Mouse (Mus musculus) stomach, embryonic 14.5 days (tissue): ENCODE data around the gene Atxn2l. TPM values are rescaled to one million over a fixed set of nuclear protein-coding genes. Genes with fewer than 3 reads are reported as not detected.

Experiments
- ATAC-seq: fragments of 200-750 bp; cut with Nextera tagmentation; 2 replicates; pipeline ENCODE4 v1.8.0; 2017; ENCODE audit warnings: low read depth, moderate TSS enrichment; ENCODE audit not compliant: insufficient number of reproducible peaks, insufficient read depth, low FRiP score
- H3K27ac ChIP-seq: fragments of 300-500 bp; sonication (generic); 2 replicates; pipeline ENCODE4 v1.5.1; 2014; ENCODE audit warnings: mild to moderate bottlenecking, low read length, moderate library complexity, mixed read lengths
- H3K27me3 ChIP-seq: fragments of 300-500 bp; sonication (generic); 2 replicates; pipeline ENCODE4 v1.6.1; 2014; ENCODE audit warnings: low read length, control low read depth, mixed read lengths; ENCODE audit not compliant: control insufficient read depth, insufficient read depth
- H3K36me3 ChIP-seq: fragments of 300-500 bp; sonication (generic); 2 replicates; pipeline ENCODE4 v1.6.1; 2014; ENCODE audit warnings: mild to moderate bottlenecking, control low read depth, low read length, moderate library complexity, mixed read lengths; ENCODE audit not compliant: control insufficient read depth, insufficient read depth
- H3K4me1 ChIP-seq: fragments of 300-500 bp; sonication (generic); 2 replicates; pipeline ENCODE4 v1.6.1; 2014; ENCODE audit warnings: low read length, control low read depth, mixed read lengths; ENCODE audit not compliant: control insufficient read depth, insufficient read depth
- H3K4me2 ChIP-seq: fragments of 300-500 bp; sonication (generic); replicated peaks from 2 replicates; pipeline ENCODE4 v1.6.1; 2014; ENCODE audit warnings: low read depth, low read length, control low read depth
- H3K4me3 ChIP-seq: fragments of 300-500 bp; sonication (generic); 2 replicates; pipeline ENCODE4 v1.5.1; 2014; ENCODE audit warnings: low read depth, low read length, control low read depth
- H3K9ac ChIP-seq: fragments of 300-500 bp; sonication (generic); replicated peaks from 2 replicates; pipeline ENCODE4 v1.6.1; 2014; ENCODE audit warnings: low read depth, mild to moderate bottlenecking, control low read depth, low read length, moderate library complexity, mixed read lengths
- H3K9me3 ChIP-seq: fragments of 300-500 bp; sonication (generic); 2 replicates; pipeline ENCODE4 v1.6.1; 2016; ENCODE audit warnings: low read depth, low read length, control low read depth; ENCODE audit not compliant: control insufficient read depth
- WGBS: fragments of 180-500 bp; shearing (Covaris S2); extraction: QIAGEN DNeasy Blood & Tissue Kit; methylation state at CpG from one replicate; pipeline ENCODE4 v1.1.7; 2014; 5-methylcytosine and 5-hydroxymethylcytosine counted together
- polyA plus RNA-seq: library from polyadenylated mRNA; unstranded; fragments of >200 nt; fragmentation: Nextera tagmentation; extraction: Ambion mirVana; gene quantifications from 2 replicates; pipeline ENCODE4 v1.2.1, GENCODE M21; 2014

The Atxn2l gene
- polyA plus RNA-seq, 1 experiment from 2014 or later = 45.6 TPM

- no peak for ATAC-seq
- Histone ChIP-seq H3K27ac (no peak overlapping the region), H3K4me3 (no peak overlapping the region), H3K36me3 (no peaks in the 10 kb centered on the region), H3K4me1 (no peaks in the 10 kb centered on the region), H3K9me3 (no peaks in the 10 kb centered on the region), H3K4me2 (no peak overlapping the region), H3K9ac (no peak overlapping the region), H3K27me3 (no peaks in the 10 kb centered on the region)
- 87% methylated on average over 3 of the region's 3 CpGs for WGBS
Observed at GRCm38 (mm10) chr7:126523316-126523715, 20.1 kb upstream of the Atxn2l start.

DNA sequence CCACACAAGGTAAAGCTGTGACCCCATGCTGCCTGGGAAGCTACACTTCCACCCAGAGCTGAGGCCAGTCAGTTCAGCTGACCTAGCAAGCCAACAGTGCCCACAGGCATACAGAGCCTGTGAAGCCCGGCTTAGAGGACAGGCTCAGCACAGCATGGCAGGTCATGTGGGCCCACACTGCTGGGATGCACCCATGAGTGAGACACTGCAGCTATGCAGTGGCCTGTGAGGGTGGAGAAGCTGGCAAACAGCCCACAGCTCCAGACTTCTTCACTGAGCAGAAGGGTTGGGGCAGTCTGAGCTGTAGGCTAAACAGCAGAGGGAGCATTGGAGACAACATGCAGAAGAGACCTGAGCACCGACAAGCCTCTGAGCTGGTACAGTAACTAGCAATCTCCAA lies 16.3 kb upstream of the Atxn2l start:
- Histone ChIP-seq H3K4me3 (no peak overlapping the region), H3K9ac (no peak overlapping the region), H3K27me3 (no peaks in the 10 kb centered on the region), H3K4me1 (no peaks in the 10 kb centered on the region), H3K36me3 (no peaks in the 10 kb centered on the region), H3K27ac (no peak overlapping the region), H3K9me3 (no peaks in the 10 kb centered on the region), H3K4me2 (no peak overlapping the region)
- no peak for ATAC-seq
- WGBS = 60% methylated on average over 2 of the region's 2 CpGs

- ATAC-seq = no peak; the same call in 1 of the 2 replicates
- Histone ChIP-seq H3K27ac (no peak overlapping the region), H3K4me2 (no peak overlapping the region), H3K27me3 (no peaks in the 10 kb centered on the region), H3K4me3 (no peak overlapping the region), H3K36me3 (no peaks in the 10 kb centered on the region), H3K9me3 (no peaks in the 10 kb centered on the region), H3K9ac (no peak overlapping the region), H3K4me1 (no peaks in the 10 kb centered on the region)
- 84% methylated on average over 5 of the region's 5 CpGs for WGBS
Observed at GRCm38 (mm10) chr7:126518261-126518941, 15.2 kb upstream of the Atxn2l start.

DNA sequence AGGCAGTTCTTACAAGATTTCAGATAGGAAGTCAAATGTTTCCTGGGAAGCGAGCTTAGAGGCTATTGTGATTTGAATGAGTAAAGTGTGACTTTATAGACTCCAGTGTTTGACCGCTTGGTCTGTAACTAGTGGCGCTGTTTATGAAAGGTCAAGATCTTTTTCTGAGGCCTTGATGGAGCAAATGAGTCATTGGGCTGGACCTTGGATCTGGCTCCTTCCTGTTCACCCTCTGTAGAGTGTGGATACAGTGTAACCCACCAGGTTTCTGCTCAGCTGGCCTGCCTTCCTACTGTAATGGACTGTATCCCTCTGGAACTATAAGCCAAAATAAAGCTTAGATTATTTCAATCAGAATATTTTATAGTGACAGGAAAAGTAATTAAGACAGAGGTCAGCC lies 8.1 kb upstream of the Atxn2l start:
- 78% methylated on average over 3 of the region's 3 CpGs for WGBS
- H3K9me3 ChIP-seq = no peaks in the 10 kb centered on the region
- no peak overlapping the region for H3K4me2 ChIP-seq
- H3K9ac ChIP-seq = no peak overlapping the region
- no peak for ATAC-seq
- no peak overlapping the region for H3K27ac ChIP-seq
- no peak overlapping the region for H3K4me3 ChIP-seq
- no peaks in the 10 kb centered on the region for H3K4me1 ChIP-seq
- no peaks in the 10 kb centered on the region for H3K36me3 ChIP-seq
- H3K27me3 ChIP-seq = no peaks in the 10 kb centered on the region

GRCm38 (mm10) chr7:126507126-126507778 lies 4.0 kb upstream of the Atxn2l start:
- Histone ChIP-seq H3K27ac (no peak overlapping the region), H3K9me3 (no peaks in the 10 kb centered on the region), H3K4me2 (no peak overlapping the region), H3K4me3 (no peak overlapping the region), H3K9ac (no peak overlapping the region), H3K4me1 (no peaks in the 10 kb centered on the region), H3K27me3 (no peaks in the 10 kb centered on the region), H3K36me3 (no peaks in the 10 kb centered on the region)
- WGBS = 73% methylated on average over 8 of the region's 8 CpGs
- no peak for ATAC-seq

DNA sequence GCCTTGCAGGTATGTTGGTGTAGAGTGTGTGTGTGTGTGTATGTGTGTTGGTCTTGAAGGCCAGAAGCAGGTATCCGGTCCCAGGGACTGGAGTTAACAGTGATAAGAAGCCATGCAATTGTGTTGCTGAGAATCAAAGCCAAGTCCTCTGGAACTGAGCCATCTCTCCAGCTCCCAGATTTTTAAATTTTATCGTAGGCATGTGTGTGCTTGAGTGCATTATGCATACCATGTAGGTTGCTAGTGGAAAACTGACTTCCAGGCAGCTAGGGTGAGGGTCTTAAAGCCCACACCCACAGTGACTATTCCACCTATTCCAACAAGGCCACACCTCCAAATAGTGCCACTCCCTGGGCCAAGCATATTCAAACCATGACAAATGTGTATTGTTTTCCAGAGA lies 1.7 kb upstream of the Atxn2l start:
- Histone ChIP-seq H3K4me2 (no peak overlapping the region), H3K27me3 (no peaks in the 10 kb centered on the region), H3K27ac (no peak overlapping the region), H3K36me3 (peaks cover 13% of the 10 kb centered on the region), H3K4me1 (0 out of 2 replicates have a peak, but pooled peaks cover 5% of the 10 kb centered on the region), H3K9ac (no peak overlapping the region), H3K4me3 (no peak overlapping the region), H3K9me3 (no peaks in the 10 kb centered on the region)
- ATAC-seq = no peak
- 67% methylated on average over 2 of the region's 2 CpGs for WGBS

- Histone ChIP-seq H3K9me3 (no peaks in the 10 kb centered on the region), H3K27me3 (no peaks in the 10 kb centered on the region), H3K4me2 (peak overlapping the region; percentile 32), H3K36me3 (peaks cover 35% of the 10 kb centered on the region), H3K9ac (peak overlapping the region; percentile 100), H3K27ac (peak overlapping the region; percentile 100), H3K4me3 (peak overlapping the region; percentile 100), H3K4me1 (0 out of 2 replicates have a peak, but pooled peaks cover 5% of the 10 kb centered on the region)
- WGBS = under 1% methylated on average over 40 of the region's 40 CpGs
- ATAC-seq = no peak; the same call in 1 of the 2 replicates
Observed at GRCm38 (mm10) chr7:126502751-126503150, 486 bp downstream of the Atxn2l start.

GRCm38 (mm10) chr7:126502023-126502741 lies 1.1 kb downstream of the Atxn2l start:
- peaks cover 41% of the 10 kb centered on the region for H3K36me3 ChIP-seq
- peak overlapping the region; percentile 100 for H3K4me3 ChIP-seq
- WGBS = under 1% methylated on average over 54 of the region's 57 CpGs
- H3K9ac ChIP-seq = peak overlapping the region; percentile 100
- peak; percentile 84 for ATAC-seq
- H3K27ac ChIP-seq = peak overlapping the region; percentile 100
- no peaks in the 10 kb centered on the region for H3K9me3 ChIP-seq
- H3K27me3 ChIP-seq = no peaks in the 10 kb centered on the region
- 0 out of 2 replicates have a peak, but pooled peaks cover 5% of the 10 kb centered on the region for H3K4me1 ChIP-seq
- peak overlapping the region; percentile 57 for H3K4me2 ChIP-seq
